Mouse (Mus musculus) cerebellum, postnatal 14 days (tissue): Measurements from ENCODE around the gene Capza1.
A peak's percentile ranks its signal among the peaks of the same experiment; 100 is the strongest.
"Not testable (repeated sequence)": the region's sequence is repeated elsewhere in the genome, so short reads cannot be mapped to it uniquely, and the experiment has no call there.

Source experiments
- DNase-seq, 2 experiments: peaks; one replicate each; pipeline ENCODE4 v3.0.0; 2021; ENCODE audit warnings: mixed read lengths in 2 of 2

Capza1 gene

DNA sequence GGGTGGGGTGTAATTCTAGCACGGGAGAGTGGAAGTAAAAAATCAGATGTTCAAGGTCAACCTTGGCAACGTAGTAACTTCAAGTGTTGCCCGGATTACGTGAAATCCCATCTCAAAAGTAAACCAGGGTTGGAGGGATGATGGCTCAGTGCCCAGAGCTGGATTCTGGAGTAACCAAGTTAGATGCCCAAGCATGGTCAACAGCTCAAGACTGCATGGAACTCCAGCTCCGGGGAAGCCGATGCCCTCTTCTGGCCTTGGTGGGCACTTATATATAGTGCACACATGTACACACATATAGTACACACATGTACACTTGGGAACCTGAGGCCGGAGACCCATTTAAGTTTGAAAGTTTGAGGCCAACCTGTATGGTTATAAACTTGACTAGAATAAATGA is 48.2 kb downstream of the Capza1 start:
- DNase-seq: peak in 1 of 2 experiments; percentile 14

DNA sequence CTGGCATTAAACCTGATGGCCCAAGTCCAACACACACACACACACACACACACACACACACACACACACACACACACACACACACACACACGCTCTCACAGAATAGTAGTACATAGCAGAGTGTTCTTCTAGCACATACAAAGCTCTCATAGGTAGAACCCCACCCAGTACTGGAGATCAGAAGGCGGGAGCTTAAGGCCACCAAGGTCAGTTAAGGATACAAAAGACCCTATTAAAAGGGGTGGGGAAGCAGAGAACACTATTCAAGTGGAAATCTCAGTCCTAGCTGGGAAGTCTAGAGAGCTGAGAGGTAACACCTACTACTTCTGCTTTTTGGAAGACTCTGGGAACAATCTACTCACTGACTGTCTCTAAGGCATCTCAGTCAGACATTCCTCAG is 49.0 kb downstream of the Capza1 start:
- DNase-seq: no peak

DNA sequence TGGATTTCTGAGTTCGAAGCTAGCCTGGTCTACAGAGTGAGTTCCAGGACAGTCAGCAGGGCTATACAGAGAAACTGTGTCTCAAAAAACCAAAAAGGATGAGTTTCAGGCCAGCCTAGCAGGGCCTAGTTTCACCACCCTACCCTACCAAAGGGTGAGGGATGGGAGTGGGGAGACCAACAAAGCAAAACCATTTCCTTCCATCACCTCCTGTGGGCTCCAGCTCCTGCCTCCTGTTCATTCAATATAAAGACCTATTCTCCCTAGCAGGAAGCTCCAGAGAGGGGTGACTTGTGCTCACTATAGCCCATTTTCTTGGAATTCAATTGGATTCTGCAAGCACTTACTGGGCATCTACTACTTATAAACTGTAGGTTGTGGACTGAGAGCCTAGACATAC is 49.6 kb downstream of the Capza1 start:
- DNase-seq: no peak

DNA sequence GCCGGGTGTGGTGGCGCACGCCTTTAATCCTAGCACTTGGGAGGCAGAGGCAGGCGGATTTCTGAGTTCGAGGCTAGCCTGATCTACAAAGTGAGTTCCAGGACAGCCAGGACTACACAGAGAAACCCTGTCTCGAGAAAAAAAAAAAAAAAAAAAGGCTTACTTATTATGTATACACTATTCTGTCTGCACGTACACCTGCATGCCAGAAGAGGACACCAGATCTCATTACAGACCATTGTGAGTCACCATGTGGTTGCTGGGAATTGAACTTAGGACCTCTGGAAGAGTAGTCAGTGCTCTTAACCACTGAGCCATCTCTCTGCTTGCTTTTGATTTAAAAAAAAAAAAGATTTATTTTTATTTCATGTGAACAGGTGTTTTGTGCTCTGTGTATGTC is 51.1 kb downstream of the Capza1 start:
- not testable (repeated sequence) for DNase-seq

DNA sequence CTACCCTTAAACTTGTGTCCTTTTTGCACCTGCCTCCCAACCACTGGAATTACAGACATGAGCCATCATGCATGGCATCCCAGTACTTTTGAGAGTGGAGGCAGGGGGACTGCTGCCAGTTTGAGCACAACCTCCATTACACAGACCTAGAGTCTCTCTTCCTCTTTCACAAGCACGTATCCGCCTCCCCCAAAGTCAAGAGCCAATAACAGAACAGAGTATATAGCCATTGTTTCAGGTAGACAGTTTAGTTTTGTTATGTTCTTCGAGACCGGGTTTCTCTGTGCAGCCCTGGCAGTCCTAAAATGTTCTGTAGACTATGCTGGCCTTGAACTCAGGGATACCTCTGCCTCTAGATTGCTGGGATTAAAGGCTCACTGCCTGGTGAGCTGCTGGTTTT is 52.1 kb downstream of the Capza1 start:
- DNase-seq: no peak

DNA sequence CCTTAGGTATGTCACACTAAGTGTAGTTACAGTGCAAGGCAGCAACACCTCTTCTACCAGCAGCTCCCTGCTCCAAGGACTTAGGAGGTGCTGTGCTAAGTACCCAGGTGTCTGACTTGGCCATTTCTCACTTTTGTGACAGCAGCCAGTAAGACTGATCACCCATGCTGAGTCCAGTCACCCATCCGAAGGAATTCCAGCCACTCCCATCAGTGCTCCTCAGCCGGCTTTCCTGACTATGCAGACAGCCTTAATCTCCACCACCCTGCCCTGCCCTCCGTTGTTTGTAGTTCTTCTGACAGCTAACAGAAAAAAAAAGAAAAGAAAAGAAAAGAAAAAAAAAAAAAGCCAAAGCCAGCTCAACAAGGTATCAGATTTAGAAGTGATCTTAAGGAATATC is 52.6 kb downstream of the Capza1 start:
- DNase-seq: no peak

DNA sequence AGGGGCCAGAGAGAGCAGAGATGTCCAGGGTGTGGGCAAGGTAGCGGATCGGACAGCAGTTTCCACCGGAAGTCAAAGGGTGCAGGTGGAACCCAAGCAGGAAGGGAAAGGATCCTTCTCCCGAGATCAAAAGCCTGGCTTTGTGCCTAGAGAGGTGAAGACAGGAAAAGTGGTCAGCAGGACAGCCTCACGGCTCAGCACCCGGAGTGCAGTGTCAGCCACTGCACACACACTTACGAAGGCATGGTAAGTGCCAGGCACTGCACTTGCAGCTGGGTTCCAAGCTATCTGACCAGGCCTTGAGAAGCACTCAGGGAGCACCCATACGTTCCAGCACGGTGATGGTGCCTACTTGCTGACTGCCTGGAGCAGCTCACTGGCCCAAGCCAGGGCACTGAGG is 58.8 kb downstream of the Capza1 start:
- DNase-seq: no peak

DNA sequence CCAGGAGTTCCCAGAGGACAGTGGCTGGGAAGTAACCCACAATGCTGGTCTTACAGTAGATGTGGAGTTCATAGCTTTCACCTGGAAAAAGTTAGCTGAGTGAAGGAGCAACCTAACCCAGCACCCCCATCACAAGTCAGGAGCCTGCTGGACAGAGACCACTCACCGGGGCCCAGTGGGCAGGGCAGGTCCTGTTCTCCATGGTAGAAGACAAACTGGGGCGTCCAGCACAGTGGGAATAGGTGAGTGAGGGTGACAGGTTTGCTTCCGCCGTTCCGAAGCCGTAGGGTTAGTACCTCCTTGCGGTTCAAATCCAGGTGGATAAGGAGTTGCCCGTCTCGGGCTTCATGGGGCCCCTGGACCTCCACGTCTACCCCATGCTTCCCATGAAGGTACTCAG is 60.0 kb downstream of the Capza1 start:
- no peak for DNase-seq

DNA sequence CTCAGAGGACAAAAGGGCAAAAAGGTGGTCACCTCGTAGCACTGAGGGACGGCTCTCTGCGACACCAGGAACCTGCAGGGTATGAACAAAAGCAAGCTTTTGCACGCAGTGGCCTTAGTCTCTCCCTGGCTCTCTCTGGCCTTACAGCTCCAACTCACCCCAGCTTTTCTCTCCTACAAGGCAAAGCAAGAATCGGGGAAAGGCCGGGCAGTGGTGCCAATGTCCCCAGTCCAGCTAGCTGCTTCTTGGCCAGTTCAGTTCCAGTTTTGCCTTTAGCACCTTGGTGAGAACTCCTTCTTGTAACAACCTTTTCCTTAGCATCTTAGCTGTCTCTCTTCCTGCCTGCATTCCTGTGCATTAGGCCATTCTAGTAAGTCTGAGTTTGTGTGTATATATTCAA is 62.8 kb downstream of the Capza1 start:
- no peak for DNase-seq

DNA sequence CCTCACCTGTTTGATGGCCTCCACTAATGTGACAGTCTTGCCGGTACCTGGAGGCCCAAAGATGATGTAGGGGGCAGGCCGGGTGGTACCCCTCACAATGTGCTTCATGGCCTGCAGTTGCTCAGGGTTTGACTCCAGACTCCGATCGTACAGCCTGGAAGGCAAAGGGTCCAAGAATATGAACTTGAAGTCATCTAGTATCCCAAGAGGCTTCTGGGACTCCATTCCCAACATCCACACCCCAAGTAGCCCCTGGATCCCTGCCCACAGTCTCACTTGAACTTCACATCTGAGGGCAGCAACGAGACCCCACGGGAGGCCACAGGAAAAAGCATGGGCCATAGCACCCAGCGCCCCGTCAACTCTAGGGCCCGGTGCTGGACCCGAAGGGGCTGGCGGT is 63.6 kb downstream of the Capza1 start:
- no peak for DNase-seq

DNA sequence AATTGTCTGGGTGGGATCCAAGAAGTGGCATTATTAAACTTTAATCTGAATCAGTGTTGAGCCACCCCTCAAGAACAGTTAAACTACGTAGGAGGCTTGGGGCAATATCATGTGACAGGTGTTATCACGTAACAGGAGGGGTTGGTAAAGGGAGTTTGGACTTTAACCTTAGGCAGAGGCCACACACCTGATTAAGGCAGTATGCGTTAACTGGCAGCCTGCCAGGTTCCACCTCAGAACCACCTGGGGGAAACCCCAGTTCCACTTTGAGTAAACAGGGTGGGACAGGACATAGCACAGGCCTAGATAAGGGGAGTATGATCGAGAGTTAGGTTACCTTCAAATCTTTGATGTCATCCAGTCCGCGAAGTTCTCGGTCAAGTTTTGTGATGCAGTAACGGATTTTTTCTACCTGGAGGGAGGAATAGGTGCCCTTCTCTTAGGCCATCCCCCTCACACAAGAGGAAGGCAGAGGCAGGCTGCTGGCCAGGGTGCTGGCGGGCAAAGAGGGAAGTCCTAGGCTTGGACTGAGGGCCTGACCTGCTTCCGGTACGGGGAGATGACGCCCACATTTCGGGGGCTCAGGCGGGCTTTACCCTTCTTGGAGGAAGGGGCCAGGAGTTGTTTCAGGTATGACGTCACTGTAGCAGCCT is 67.7 kb downstream of the Capza1 start:
- no peak for DNase-seq

DNA sequence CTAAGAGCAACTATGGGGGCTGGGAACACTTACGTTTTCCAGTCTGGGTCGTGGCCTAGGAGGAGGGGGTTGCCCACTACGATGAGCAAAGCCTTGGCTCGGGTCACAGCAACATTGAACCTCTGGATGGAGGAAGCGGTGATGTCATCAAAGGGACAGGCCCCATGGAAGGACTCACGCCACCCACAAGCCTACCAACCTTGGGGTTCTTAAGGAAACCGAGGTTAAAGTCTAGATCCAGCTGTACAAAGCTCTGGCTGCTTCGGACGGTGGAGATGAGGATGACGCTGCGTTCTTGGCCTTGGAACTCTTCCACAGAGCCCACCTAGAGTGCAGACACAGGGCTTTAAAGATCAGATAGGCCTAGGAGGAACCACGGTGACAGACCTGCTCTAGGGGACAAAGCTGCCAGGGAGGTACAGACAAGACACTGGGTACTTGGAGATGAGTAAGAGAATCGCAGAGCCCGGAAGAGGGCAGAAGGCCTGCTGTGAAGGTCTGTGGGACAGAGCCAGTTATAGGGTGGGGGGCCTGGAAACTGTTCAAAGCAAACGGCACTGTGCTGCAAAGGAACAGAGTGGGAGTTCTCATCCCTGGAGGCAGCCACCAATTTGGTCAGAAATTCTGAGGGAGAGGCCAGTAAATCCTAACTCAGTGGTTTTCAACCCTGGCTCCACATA is 68.5 kb downstream of the Capza1 start:
- no peak for DNase-seq

DNA sequence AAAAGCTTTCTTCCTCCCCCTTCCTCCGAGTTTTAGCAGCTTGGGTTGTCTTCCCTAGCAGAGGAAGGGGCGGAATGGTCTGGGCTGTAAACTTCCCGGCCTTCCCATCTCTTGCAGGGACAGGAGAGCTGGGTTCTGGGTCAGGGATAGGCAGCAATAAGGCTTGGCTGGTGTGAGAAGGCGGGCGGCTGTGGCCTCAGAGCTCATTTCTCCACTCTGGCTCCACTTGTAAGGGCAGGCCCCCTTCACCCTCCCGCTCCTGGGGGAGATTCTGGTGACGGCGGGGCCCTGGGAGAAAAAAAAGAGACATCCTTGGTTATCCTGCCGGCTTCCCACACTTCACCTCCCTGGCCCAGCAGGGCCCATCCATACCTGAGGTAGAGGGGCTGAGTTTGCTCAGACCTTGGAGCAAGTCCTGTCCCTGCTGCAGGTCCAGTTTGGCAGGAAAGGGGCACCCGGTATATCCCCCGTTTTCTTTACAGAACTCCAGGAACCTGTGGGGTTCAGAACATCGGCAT is 69.3 kb downstream of the Capza1 start:
- no peak for DNase-seq

DNA sequence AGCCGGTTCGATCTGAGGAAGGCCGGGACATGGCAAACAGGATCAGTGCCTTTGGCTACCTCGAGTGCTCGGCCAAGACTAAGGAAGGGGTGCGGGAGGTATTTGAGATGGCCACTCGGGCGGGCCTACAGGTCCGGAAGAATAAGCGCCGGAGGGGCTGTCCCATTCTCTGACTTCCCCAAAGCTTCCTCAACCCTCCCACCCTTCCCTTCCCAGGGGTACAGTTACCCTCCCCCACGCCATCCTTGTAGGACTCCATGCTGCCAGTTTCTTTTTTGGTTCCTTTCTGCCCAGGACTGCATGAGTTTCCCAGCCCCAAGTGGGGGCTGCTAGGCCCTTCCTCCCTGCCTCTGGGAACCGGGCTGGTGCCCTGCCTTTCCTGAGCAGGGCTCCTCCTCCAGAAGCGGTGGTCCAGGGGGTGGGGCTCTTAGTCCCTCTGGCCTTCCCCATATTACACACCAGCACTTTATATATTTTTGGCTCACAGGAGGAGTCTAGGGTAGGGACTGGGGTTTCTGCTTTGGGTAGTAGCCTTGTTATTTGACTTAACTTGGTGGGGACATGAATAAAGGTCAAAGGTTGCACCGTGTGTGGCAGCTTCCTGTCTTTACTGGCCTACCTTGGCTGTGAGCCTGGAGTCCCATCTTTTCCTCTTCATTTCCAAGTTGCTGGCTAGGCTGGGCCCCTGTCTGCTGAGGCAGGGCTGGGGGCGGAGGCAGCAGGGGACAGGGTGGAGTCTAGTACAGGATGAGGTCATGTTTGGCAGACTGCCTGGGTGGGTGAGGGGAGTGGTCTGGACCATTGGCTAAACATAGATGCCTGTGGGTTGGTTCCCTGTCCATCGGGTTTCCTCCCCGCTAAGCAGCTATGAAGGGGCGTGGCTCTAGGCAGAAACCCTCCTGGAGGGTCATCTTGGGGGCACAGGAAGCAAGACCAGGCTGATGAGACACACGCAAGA is 70.2 kb downstream of the Capza1 start:
- peak; percentile 52 to 83 for DNase-seq

DNA sequence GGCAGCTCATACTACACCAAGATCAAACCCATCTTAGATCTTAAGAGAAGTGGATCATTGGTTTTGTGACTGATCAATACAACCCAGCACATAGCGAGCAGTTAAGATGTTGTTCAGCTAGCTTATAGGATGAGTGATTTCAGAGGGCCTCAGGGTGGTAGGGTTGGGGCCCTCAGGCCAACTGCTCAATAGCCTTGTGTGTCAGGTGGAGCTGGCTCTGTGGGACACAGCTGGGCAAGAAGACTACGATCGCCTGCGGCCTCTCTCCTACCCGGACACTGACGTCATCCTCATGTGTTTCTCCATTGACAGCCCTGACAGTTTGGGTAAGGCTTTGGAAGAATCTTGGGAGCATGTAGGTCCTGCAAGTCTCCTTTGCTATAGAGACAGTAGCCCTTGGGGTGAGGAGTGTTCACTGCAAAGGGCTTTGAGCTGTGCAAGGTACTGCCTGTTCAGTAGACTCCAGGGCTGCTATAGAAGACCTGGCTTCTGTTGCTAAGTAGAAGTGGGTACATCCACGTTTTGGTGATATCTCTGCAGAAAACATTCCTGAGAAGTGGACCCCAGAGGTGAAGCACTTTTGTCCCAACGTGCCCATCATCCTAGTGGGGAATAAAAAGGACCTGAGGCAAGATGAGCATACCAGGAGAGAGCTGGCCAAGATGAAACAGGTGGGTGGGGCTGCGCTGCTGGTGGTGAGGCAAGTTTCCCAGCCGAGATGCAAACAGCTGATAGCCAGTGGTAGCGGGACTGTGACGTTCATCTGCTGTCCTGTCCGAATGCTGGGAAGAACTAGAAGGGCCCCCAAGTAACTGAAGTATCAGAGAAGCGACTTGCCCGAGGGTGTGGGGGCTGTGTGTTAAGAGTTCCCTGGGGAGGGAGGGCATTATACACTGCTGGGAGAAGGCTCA is 71.7 kb downstream of the Capza1 start:
- DNase-seq: no peak

DNA sequence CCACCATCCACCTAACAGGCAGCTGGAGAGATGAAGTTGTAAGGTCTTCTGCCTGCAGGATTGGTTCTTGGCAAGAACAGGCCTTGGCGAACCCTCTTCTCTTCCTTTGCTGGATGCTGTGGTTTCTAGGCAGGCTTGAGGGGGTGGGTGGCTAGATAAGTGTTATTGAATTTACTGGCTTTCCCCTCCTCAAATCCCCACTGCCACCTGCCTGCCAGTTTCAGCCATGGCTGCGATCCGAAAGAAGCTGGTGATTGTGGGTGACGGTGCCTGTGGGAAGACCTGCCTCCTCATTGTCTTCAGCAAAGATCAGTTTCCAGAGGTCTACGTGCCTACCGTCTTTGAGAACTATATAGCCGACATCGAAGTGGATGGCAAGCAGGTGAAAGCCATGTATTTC is 72.6 kb downstream of the Capza1 start:
- DNase-seq: no peak

DNA sequence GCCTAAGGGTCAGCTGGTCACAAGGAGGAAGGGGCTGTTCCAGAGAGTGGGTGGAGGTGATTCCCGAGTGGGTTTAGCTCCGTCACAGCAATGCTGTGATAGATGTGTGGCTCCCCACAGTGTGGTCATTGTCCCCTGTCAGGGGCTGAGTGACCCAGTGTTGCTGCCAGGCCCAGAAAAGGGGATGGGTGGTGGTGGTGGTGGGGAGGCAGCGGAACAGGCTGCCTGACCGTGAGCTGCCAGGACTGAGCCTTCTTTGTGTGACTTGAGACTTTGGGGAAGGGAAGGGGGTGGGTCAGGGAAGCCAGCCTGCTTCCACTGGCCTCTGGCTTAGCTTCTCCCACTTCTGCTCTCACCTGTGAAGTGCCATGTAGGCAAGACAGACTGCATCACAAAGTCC is 73.3 kb downstream of the Capza1 start:
- no peak for DNase-seq

DNA sequence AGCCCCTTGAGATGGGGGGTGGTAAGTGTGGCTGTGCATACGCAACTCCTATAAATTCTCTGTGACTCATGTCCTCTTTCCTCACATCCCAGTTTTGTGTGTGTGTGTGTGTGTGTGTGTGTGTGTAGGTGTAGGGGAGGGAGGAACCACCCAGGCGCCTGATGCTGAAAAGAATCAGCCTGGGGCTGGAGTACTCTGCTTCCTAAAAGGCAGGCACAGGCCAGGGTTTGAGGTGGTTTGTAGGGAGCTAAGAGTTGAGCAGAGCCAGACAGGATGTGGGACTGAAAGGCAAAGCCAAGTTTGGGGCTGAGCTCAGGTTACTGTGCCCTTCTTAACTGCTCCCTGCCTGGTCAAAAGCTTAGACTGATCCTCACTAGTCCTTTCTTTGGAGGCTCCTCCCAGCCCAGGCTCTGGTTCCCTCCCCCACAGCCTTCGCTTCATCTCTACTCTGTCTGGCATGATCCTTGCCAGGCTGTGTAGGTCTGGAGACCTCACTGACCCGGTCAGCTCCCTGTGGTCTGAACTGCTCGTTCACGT is 73.8 kb downstream of the Capza1 start:
- DNase-seq: no peak

DNA sequence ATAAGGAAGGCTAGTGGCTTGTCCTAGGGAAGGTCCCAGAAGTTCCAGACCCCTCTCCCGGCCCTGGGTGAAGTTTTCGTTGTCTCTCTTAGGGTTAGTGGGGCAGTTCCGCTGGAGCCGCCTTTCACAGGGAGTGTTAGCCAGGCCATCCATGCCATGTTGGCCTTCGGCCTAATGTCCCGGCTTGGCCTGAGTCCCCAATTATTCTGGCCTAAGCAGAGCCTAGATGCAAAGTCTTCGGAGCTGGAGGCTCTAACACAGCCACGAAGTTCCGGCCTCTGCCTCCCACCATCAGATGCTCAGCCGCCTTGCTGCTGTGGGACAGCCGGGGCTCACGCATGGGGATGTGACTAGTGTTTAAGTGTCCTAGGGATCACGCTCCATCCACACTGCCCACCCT is 74.5 kb downstream of the Capza1 start:
- DNase-seq: peak; percentile 35 to 42

DNA sequence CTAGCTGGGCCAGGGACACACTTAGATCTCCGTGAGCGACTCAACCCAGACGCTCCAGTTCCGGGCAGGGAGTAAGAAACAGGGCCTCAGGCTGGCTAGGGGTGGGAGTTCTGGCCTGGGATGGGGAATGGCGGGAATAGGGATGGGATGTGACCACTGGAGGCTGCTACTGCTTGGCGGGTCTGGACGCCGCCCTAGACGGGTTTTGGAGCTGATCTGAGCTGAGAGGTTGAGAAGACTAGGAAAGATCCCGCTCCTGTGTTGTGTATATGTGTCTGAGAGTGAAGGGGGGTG is 75.0 kb downstream of the Capza1 start:
- no peak for DNase-seq

DNA sequence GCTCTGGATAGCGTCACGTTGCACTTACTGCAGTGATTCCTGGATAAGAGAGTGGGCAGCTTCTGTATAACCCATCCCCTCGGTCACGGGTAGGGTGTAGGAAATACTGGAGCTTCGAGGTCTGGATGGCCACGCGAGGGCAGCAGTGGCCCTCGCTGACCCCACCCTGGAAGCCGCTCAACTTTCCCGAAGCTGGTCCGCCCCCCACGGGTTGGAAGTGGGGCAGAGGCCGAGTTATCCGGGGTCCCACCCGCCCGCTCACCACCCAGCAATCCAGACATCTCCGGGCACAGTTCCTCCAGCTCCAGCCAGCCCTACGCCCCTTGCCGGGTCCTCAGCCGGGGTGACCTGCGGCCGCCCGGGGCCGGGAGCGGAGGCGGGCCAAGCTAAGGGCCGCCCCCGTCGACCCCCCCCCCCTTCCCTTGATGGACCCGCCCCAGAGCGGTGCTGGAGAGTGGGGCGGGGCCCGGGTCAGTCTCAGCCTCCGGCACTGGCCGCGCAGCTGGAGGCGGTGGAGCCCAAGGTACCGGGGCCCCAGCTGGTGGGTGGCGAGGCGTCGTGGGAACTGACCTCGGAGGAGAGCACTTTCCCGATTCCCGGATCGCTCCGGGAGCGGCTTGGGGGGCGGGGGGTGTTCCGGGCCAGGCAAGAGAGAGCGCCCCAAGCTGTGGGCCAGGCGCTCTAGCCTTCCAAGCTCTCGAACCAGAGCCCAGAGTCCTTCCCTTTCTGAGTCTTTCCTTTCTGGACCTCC is 75.6 kb downstream of the Capza1 start:
- DNase-seq: peak; percentile 79

DNA sequence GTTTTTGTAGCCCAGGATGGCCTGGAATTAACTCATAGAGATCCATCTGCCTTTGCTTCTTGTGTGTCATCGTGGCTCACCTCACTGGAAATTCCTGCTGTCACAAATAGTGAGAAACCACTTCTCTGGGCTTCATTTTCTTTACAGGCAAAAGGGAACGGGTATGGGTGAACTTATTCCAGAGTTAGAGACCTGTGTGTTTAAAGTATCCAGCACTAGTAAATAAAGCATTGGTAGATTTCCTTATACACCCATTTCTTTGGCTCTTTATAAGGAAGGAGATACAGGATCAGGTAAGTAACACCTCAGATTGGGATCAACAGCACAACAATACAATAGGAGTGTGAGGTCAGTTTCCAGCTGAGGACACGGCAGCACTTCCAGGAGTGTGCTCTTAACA is 76.2 kb downstream of the Capza1 start, which contains the start of gene Rhoc:
Gene Rhoc (plus strand): TSS at position 301 of the 400 bp plus-strand sequence.
- DNase-seq: no peak
